Mouse (Mus musculus) neural tube, embryonic 15.5 days (tissue): Measurements from ENCODE around the gene Pmpcb. TPM values are rescaled to one million over a fixed set of nuclear protein-coding genes. Genes with fewer than 3 reads are reported as not detected.
A peak's percentile ranks its signal among the peaks of the same experiment; 100 is the strongest.

Experiments
- ATAC-seq: fragments of 200-750 bp; cut with Nextera tagmentation; 2 replicates; pipeline ENCODE4 v1.8.0; 2017; ENCODE audit warnings: mild to moderate bottlenecking, moderate TSS enrichment, moderate library complexity; ENCODE audit not compliant: low FRiP score
- H3K27ac ChIP-seq: fragments of 300-500 bp; sonication (generic); replicated peaks from 2 replicates; pipeline ENCODE4 v1.5.1; 2015; ENCODE audit warnings: mild to moderate bottlenecking, inconsistent platforms
- H3K27me3 ChIP-seq: fragments of 300-500 bp; sonication (generic); replicated peaks from 2 replicates; pipeline ENCODE4 v1.6.1; 2015; ENCODE audit warnings: inconsistent platforms
- H3K36me3 ChIP-seq: fragments of 300-500 bp; sonication (generic); 2 replicates; pipeline ENCODE4 v1.6.1; 2015; ENCODE audit warnings: inconsistent platforms
- H3K4me1 ChIP-seq: fragments of 300-500 bp; sonication (generic); 2 replicates; pipeline ENCODE4 v1.6.1; 2015; ENCODE audit warnings: inconsistent platforms
- H3K4me2 ChIP-seq: fragments of 300-500 bp; sonication (generic); 2 replicates; pipeline ENCODE4 v1.6.1; 2015; ENCODE audit warnings: inconsistent platforms, mild to moderate bottlenecking, moderate library complexity
- H3K4me3 ChIP-seq: fragments of 300-500 bp; sonication (generic); replicated peaks from 2 replicates; pipeline ENCODE4 v1.5.1; 2015; ENCODE audit warnings: mild to moderate bottlenecking, inconsistent platforms
- H3K9ac ChIP-seq: fragments of 300-500 bp; sonication (generic); replicated peaks from 2 replicates; pipeline ENCODE4 v1.6.1; 2015; ENCODE audit warnings: mild to moderate bottlenecking, inconsistent platforms
- H3K9me3 ChIP-seq: fragments of 300-500 bp; sonication (generic); replicated peaks from 2 replicates; pipeline ENCODE4 v1.6.1; 2016; ENCODE audit warnings: inconsistent platforms
- WGBS: fragments of 180-500 bp; shearing (Covaris S2); methylation state at CpG from one replicate; pipeline ENCODE4 v1.1.7; 2015; ENCODE audit warnings: mixed read lengths; 5-methylcytosine and 5-hydroxymethylcytosine counted together
- polyA plus RNA-seq: library from polyadenylated mRNA; unstranded; fragments of >200 nt; fragmentation: Nextera tagmentation; extraction: Ambion mirVana; gene quantifications from 2 replicates; pipeline ENCODE4 v1.2.1, GENCODE M21; 2015

Gene Pmpcb
- polyA plus RNA-seq, 1 experiment from 2014 or later: 68.2 TPM

- peak overlapping the region; percentile 82 for H3K27ac ChIP-seq
- peaks cover 36% of the 10 kb centered on the region for H3K36me3 ChIP-seq
- WGBS: under 1% methylated on average over 50 of the region's 51 CpGs
- peak overlapping the region; percentile 97 for H3K4me2 ChIP-seq
- H3K27me3 ChIP-seq: no peaks in the 10 kb centered on the region
- H3K4me1 ChIP-seq: peaks cover 31% of the 10 kb centered on the region
- peak overlapping the region; percentile 85 for H3K9ac ChIP-seq
- no peaks in the 10 kb centered on the region for H3K9me3 ChIP-seq
- peak; percentile 80 for ATAC-seq
- H3K4me3 ChIP-seq: peak overlapping the region; percentile 99
Measured at GRCm38 (mm10) chr5:21784161-21785052, 47.5 kb downstream of the Pmpcb start.

GRCm38 (mm10) chr5:21785053-21785452, 48.1 kb downstream of the Pmpcb start, which contains the start of the genes Dnajc2 and Psmc2:
Dnajc2 (minus strand) TSS chr5:21785251.
Psmc2 (plus strand) TSS chr5:21785283.
- Histone ChIP-seq H3K4me2 (peak within 1 kb of the TSS; percentile 97), H3K4me1 (peaks cover 37% of the 10 kb centered on the region), H3K9ac (peak within 1 kb of the TSS; percentile 93), H3K36me3 (peaks cover 29% of the 10 kb centered on the region), H3K9me3 (no peaks in the 10 kb centered on the region), H3K4me3 (peak within 1 kb of the TSS; percentile 99), H3K27ac (peak within 1 kb of the TSS; percentile 89), H3K27me3 (no peaks in the 10 kb centered on the region)
- ATAC-seq: peak; percentile 96
- under 1% methylated on average over 30 of the region's 37 CpGs for WGBS

GRCm38 (mm10) chr5:21785776-21786175, 48.8 kb downstream of the Pmpcb start:
- Histone ChIP-seq H3K9ac (no peak overlapping the region), H3K4me2 (peak overlapping the region; percentile 97), H3K27ac (no peak overlapping the region), H3K27me3 (no peaks in the 10 kb centered on the region), H3K4me1 (peaks cover 37% of the 10 kb centered on the region), H3K36me3 (peaks cover 22% of the 10 kb centered on the region), H3K4me3 (no peak overlapping the region), H3K9me3 (no peaks in the 10 kb centered on the region)
- 80% methylated on average over 7 of the region's 7 CpGs for WGBS
- no peak for ATAC-seq

GRCm38 (mm10) chr5:21786258-21787185, 49.6 kb downstream of the Pmpcb start:
- H3K27ac ChIP-seq: peak overlapping the region; percentile 89
- H3K9ac ChIP-seq: peak overlapping the region; percentile 93
- peaks cover 14% of the 10 kb centered on the region for H3K36me3 ChIP-seq
- ATAC-seq: peak; percentile 87
- H3K4me3 ChIP-seq: peak overlapping the region; percentile 98
- H3K9me3 ChIP-seq: no peaks in the 10 kb centered on the region
- peaks cover 37% of the 10 kb centered on the region for H3K4me1 ChIP-seq
- WGBS: 1% methylated on average over 51 of the region's 51 CpGs
- peak overlapping the region; percentile 97 for H3K4me2 ChIP-seq
- H3K27me3 ChIP-seq: no peaks in the 10 kb centered on the region

- Histone ChIP-seq H3K4me2 (peak overlapping the region; percentile 97), H3K9me3 (no peaks in the 10 kb centered on the region), H3K9ac (peak overlapping the region; percentile 93), H3K36me3 (peaks cover 10% of the 10 kb centered on the region), H3K27me3 (no peaks in the 10 kb centered on the region), H3K4me1 (peaks cover 37% of the 10 kb centered on the region), H3K4me3 (peak overlapping the region; percentile 98), H3K27ac (peak overlapping the region; percentile 89)
- no peak for ATAC-seq
- WGBS: 40% methylated on average over 11 of the region's 11 CpGs
Measured at GRCm38 (mm10) chr5:21787186-21788105, 50.5 kb downstream of the Pmpcb start.

- Histone ChIP-seq H3K4me3 (no peak overlapping the region), H3K36me3 (peaks cover 5% of the 10 kb centered on the region)
Measured at GRCm38 (mm10) chr5:21789061-21789460, 52.1 kb downstream of the Pmpcb start.

GRCm38 (mm10) chr5:21792166-21792565, 55.2 kb downstream of the Pmpcb start:
- no peak for ATAC-seq
- Histone ChIP-seq H3K9me3 (no peaks in the 10 kb centered on the region), H3K4me3 (no peak overlapping the region), H3K27ac (no peak overlapping the region), H3K27me3 (no peaks in the 10 kb centered on the region), H3K4me1 (peaks cover 27% of the 10 kb centered on the region), H3K9ac (no peak overlapping the region), H3K36me3 (peaks cover 23% of the 10 kb centered on the region), H3K4me2 (no peak overlapping the region)

More at GRCm38 (mm10) chr5:21789061-21789460, 52.1 kb downstream of the Pmpcb start:
- Histone ChIP-seq H3K4me1 (peaks cover 35% of the 10 kb centered on the region), H3K27me3 (no peaks in the 10 kb centered on the region), H3K9me3 (no peaks in the 10 kb centered on the region), H3K4me2 (no peak overlapping the region), H3K9ac (no peak overlapping the region), H3K27ac (no peak overlapping the region)
- WGBS: 55% methylated on average over 5 of the region's 5 CpGs
- no peak for ATAC-seq

GRCm38 (mm10) chr5:21802907-21803306, 66.0 kb downstream of the Pmpcb start:
- no peaks in the 10 kb centered on the region for H3K4me1 ChIP-seq
- WGBS: 91% methylated on average over 9 of the region's 9 CpGs
- H3K4me3 ChIP-seq: no peak overlapping the region
- H3K27me3 ChIP-seq: no peaks in the 10 kb centered on the region
- no peak for ATAC-seq
- no peak overlapping the region for H3K4me2 ChIP-seq
- H3K9ac ChIP-seq: no peak overlapping the region
- no peak overlapping the region for H3K27ac ChIP-seq
- no peaks in the 10 kb centered on the region for H3K9me3 ChIP-seq
- peaks cover 51% of the 10 kb centered on the region for H3K36me3 ChIP-seq

GRCm38 (mm10) chr5:21803691-21804188, 66.8 kb downstream of the Pmpcb start:
- Histone ChIP-seq H3K4me3 (no peak overlapping the region), H3K9ac (no peak overlapping the region), H3K27me3 (no peaks in the 10 kb centered on the region), H3K4me1 (no peaks in the 10 kb centered on the region), H3K27ac (no peak overlapping the region), H3K36me3 (peaks cover 47% of the 10 kb centered on the region), H3K4me2 (no peak overlapping the region), H3K9me3 (no peaks in the 10 kb centered on the region)
- no peak for ATAC-seq
- WGBS: 85% methylated on average over 12 of the region's 12 CpGs

- Histone ChIP-seq H3K4me2 (no peak overlapping the region), H3K4me1 (no peaks in the 10 kb centered on the region), H3K27ac (no peak overlapping the region), H3K9me3 (no peaks in the 10 kb centered on the region), H3K9ac (no peak overlapping the region), H3K27me3 (no peaks in the 10 kb centered on the region), H3K36me3 (peaks cover 38% of the 10 kb centered on the region), H3K4me3 (no peak overlapping the region)
- 90% methylated on average over 4 of the region's 4 CpGs for WGBS
- no peak for ATAC-seq
Measured at GRCm38 (mm10) chr5:21804837-21805236, 67.9 kb downstream of the Pmpcb start.
